Mouse (Mus musculus) liver, postnatal 0 days (tissue): ENCODE measurements around the gene Hibadh. TPM values are rescaled to one million over a fixed set of nuclear protein-coding genes. Genes with fewer than 3 reads are reported as not detected.
A peak's percentile ranks its signal among the peaks of the same experiment; 100 is the strongest.

Experiments used
- ATAC-seq: fragments of 200-750 bp; cut with Nextera tagmentation; 2 replicates; pipeline ENCODE4 v1.8.0; 2017; ENCODE audit warnings: mild to moderate bottlenecking, moderate library complexity
- DNase-seq: peaks from one replicate; pipeline ENCODE4 v3.0.0-alpha.2; 2016
- H3K27ac ChIP-seq: fragments of 300-500 bp; sonication (generic); 2 replicates; pipeline ENCODE4 v1.5.1; 2014; ENCODE audit warnings: antibody characterized with exemption, moderate library complexity, mild to moderate bottlenecking, low read depth
- H3K27me3 ChIP-seq: fragments of 300-500 bp; sonication (generic); 2 replicates; pipeline ENCODE4 v1.6.1; 2014; ENCODE audit warnings: low read length, control low read depth, mixed read lengths; ENCODE audit not compliant: insufficient read depth
- H3K36me3 ChIP-seq: fragments of 300-500 bp; sonication (generic); replicated peaks from 2 replicates; pipeline ENCODE4 v1.6.1; 2014; ENCODE audit warnings: mild to moderate bottlenecking, control low read depth, low read length, moderate library complexity, mixed read lengths; ENCODE audit not compliant: insufficient read depth
- H3K4me1 ChIP-seq: fragments of 300-500 bp; sonication (generic); 2 replicates; pipeline ENCODE4 v1.6.1; 2014; ENCODE audit warnings: antibody characterized with exemption, mild to moderate bottlenecking, control low read depth; ENCODE audit not compliant: insufficient read depth
- H3K4me2 ChIP-seq: fragments of 300-500 bp; sonication (generic); 2 replicates; pipeline ENCODE4 v1.6.1; 2014; ENCODE audit warnings: low read depth, mild to moderate bottlenecking, low read length, moderate library complexity, mixed read lengths
- H3K4me3 ChIP-seq: fragments of 300-500 bp; sonication (generic); 2 replicates; pipeline ENCODE4 v1.5.1; 2014; ENCODE audit warnings: low read depth, low read length
- H3K9ac ChIP-seq: fragments of 300-500 bp; sonication (generic); replicated peaks from 2 replicates; pipeline ENCODE4 v1.6.1; 2014; ENCODE audit warnings: mild to moderate bottlenecking, moderate library complexity
- H3K9me3 ChIP-seq: fragments of 300-500 bp; sonication (generic); 2 replicates; pipeline ENCODE4 v1.6.1; 2016; ENCODE audit warnings: mild to moderate bottlenecking, control low read depth, low read length, mixed read lengths
- CTCF ChIP-seq: sonication (generic); IDR thresholded peaks from 2 replicates; pipeline ENCODE4 v1.5.1; 2016; ENCODE audit warnings: antibody characterized with exemption, low read depth
- EP300 ChIP-seq: IDR thresholded peaks from 2 replicates; pipeline ENCODE4 v1.6.1; 2016; ENCODE audit warnings: antibody characterized with exemption, low read depth, mild to moderate bottlenecking
- WGBS: fragments of 180-500 bp; shearing (Covaris S2); extraction: QIAGEN DNeasy Blood & Tissue Kit; methylation state at CpG from one replicate; pipeline ENCODE4 v1.1.7; 2014; ENCODE audit not compliant: insufficient replicate concordance; 5-methylcytosine and 5-hydroxymethylcytosine counted together
- polyA plus RNA-seq: library from polyadenylated mRNA; unstranded; fragments of >200 nt; fragmentation: Nextera tagmentation; extraction: Ambion mirVana; gene quantifications from 2 replicates; pipeline ENCODE4 v1.2.1, GENCODE M21; 2015

Gene Hibadh
- polyA plus RNA-seq, 1 experiment from 2014 or later = 110 TPM

DNA sequence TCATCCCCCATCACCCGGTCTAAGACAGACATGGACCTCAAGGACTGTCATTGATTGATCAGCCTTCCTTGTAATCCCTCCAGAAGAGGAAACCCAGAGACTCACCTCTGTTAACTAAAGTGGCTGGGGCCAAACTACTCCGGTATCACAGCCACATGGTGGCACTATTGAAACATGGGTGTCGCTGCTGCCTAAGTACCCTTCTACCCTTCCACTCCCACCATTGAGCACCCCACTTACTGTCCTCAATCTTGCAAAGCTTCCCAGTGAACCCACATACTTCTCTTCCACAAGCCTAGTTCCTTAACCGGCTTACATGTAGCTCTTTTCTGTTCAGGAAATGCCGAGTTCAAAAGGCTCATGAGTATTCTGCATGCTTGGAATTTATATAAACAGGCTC, 22.8 kb upstream of the Hibadh start:
- H3K27ac ChIP-seq = no peak overlapping the region
- no peak for ATAC-seq
- H3K36me3 ChIP-seq = no peaks in the 10 kb centered on the region
- TF ChIP-seq CTCF (peak; percentile 69), EP300 (no peak)
- no peak overlapping the region for H3K4me2 ChIP-seq
- no peaks in the 10 kb centered on the region for H3K4me1 ChIP-seq
- no peak overlapping the region for H3K4me3 ChIP-seq
- WGBS = 40% methylated on average over 5 of the region's 5 CpGs
- no peak overlapping the region for H3K9ac ChIP-seq
- no peaks in the 10 kb centered on the region for H3K9me3 ChIP-seq
- no peaks in the 10 kb centered on the region for H3K27me3 ChIP-seq
- no peak for DNase-seq

DNA sequence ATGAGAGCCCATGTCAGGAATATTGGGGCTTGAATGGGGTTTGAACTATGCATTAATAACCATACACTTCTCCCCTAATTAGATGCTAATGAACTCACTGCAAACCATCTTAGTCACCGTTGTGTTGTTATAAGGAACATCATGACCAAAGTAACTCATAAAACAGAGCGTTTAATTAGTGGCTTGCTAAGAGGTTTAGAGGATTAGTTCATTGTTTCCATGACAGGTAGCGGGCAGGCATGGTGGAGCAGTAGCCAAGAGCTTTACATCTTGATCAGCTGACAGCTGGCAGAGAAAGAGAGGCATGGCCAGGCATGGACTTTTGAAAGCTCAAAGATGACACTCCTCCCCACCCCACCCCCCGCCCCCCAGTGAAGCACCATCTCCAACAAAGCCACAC, 15.1 kb upstream of the Hibadh start:
- Histone ChIP-seq H3K4me3 (no peak overlapping the region), H3K4me1 (no peaks in the 10 kb centered on the region; the same call in 1 of the 2 replicates), H3K9ac (no peak overlapping the region), H3K9me3 (no peaks in the 10 kb centered on the region), H3K27me3 (no peaks in the 10 kb centered on the region), H3K27ac (no peak overlapping the region), H3K4me2 (no peak overlapping the region), H3K36me3 (no peaks in the 10 kb centered on the region)
- WGBS = 79% methylated on average over 4 of the region's 4 CpGs
- no peak for TF ChIP-seq EP300
- no peak for TF ChIP-seq CTCF
- DNase-seq (no peak), ATAC-seq (no peak)

DNA sequence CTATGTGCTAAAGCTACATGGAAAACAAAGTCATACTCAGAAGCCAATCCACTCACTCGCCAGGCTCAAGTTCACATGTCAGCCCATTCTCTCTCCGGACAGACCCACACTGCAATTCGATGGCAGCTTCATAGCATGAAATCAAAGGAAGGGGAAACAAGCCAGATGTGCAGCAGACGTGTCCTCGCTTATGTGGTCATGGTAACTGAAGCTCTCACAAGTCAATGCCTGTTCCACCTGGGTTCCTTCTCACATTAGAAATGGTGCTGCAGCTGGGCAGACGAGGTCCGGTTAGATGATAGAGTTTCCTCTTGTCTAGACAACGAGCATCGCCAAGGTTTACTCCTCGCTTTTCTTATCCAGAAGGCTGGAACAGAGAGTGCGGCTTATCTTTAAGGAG, 8.6 kb upstream of the Hibadh start:
- TF ChIP-seq EP300 (no peak), CTCF (no peak)

GRCm38 (mm10) chr6:52648031-52648430, 7.8 kb upstream of the Hibadh start:
- ATAC-seq (no peak), DNase-seq (no peak)
- no peaks in the 10 kb centered on the region; the same call in 1 of the 2 replicates for H3K4me1 ChIP-seq
- H3K36me3 ChIP-seq = no peaks in the 10 kb centered on the region
- TF ChIP-seq CTCF (no peak), EP300 (no peak)
- no peak overlapping the region for H3K9ac ChIP-seq
- 81% methylated on average over 6 of the region's 6 CpGs for WGBS
- H3K9me3 ChIP-seq = no peaks in the 10 kb centered on the region
- no peak overlapping the region for H3K4me3 ChIP-seq
- H3K27ac ChIP-seq = no peak overlapping the region
- H3K27me3 ChIP-seq = no peaks in the 10 kb centered on the region
- H3K4me2 ChIP-seq = no peak overlapping the region

More for the DNA sequence above, 8.6 kb upstream of the Hibadh start:
- no peak overlapping the region for H3K4me3 ChIP-seq
- peak; percentile 20 for DNase-seq
- no peaks in the 10 kb centered on the region; the same call in 1 of the 2 replicates for H3K4me1 ChIP-seq
- ATAC-seq = no peak; the same call in 1 of the 2 replicates
- H3K9ac ChIP-seq = no peak overlapping the region
- H3K4me2 ChIP-seq = no peak overlapping the region
- no peaks in the 10 kb centered on the region for H3K9me3 ChIP-seq
- 62% methylated on average over 11 of the region's 11 CpGs for WGBS
- no peaks in the 10 kb centered on the region for H3K27me3 ChIP-seq
- no peak overlapping the region; the same call in 1 of the 2 replicates for H3K27ac ChIP-seq
- H3K36me3 ChIP-seq = no peaks in the 10 kb centered on the region

DNA sequence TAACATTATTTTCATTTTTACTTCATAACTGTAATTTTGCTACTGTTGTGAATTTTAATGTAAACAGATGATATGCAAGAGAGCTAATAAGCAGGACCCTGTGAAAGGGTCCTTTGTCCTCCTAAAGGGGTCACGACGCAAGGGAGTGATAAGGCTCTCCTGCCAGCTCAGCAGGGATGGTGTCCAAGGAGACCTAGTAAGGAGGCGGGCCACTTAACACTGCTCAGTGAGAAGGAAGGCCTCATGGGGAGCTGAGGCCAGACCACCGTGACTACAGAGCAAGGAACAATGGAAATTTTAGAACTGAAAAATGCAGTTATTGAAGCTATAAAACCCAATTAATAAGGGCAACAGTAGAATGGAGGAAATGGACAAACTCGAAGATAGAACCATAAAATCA, 5.7 kb upstream of the Hibadh start:
- no peaks in the 10 kb centered on the region for H3K27me3 ChIP-seq
- TF ChIP-seq CTCF (no peak), EP300 (no peak)
- H3K27ac ChIP-seq = no peak overlapping the region
- no peak for DNase-seq
- ATAC-seq = no peak
- H3K4me3 ChIP-seq = no peak overlapping the region
- no peak overlapping the region for H3K4me2 ChIP-seq
- no peaks in the 10 kb centered on the region for H3K9me3 ChIP-seq
- H3K36me3 ChIP-seq = no peaks in the 10 kb centered on the region
- H3K4me1 ChIP-seq = peaks cover 4% of the 10 kb centered on the region
- no peak overlapping the region for H3K9ac ChIP-seq
- WGBS = 50% methylated on average over 5 of the region's 5 CpGs

DNA sequence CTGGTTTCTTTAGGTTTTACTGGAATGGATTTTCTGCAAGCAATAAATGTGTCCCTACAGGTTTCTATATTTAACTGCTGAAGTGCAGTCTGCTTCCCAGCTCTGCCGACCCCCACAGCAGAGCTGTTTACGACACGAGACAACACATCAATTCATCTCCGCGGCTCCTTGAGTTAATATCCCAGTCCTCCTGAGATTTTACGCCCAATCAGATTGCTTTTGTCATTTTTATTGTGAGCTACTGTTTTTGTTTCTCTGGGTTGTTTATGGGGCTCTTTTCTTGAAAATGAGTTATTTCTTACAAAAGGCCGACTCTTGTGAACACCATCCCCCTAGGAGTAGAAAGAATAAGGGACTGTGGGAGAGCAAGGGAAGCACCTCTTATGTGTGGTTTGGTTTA, 2.0 kb upstream of the Hibadh start:
- TF ChIP-seq EP300 (no peak), CTCF (no peak)
- no peak overlapping the region for H3K27ac ChIP-seq
- WGBS = 74% methylated on average over 7 of the region's 7 CpGs
- DNase-seq = no peak
- no peak overlapping the region for H3K9ac ChIP-seq
- no peaks in the 10 kb centered on the region for H3K27me3 ChIP-seq
- H3K9me3 ChIP-seq = no peaks in the 10 kb centered on the region
- no peak overlapping the region for H3K4me2 ChIP-seq
- H3K4me1 ChIP-seq = peaks cover 13% of the 10 kb centered on the region; the same call in 1 of the 2 replicates
- ATAC-seq = no peak
- H3K4me3 ChIP-seq = no peak overlapping the region
- H3K36me3 ChIP-seq = no peaks in the 10 kb centered on the region

GRCm38 (mm10) chr6:52641076-52641475, 887 bp upstream of the Hibadh start:
- ATAC-seq (no peak), DNase-seq (no peak)
- WGBS = 69% methylated on average over 3 of the region's 3 CpGs
- Histone ChIP-seq H3K4me3 (no peak overlapping the region), H3K27ac (peak overlapping the region; percentile 88), H3K9me3 (no peaks in the 10 kb centered on the region), H3K4me1 (peaks cover 13% of the 10 kb centered on the region; the same call in 1 of the 2 replicates), H3K36me3 (no peaks in the 10 kb centered on the region), H3K9ac (no peak overlapping the region), H3K27me3 (no peaks in the 10 kb centered on the region), H3K4me2 (peak overlapping the region; percentile 90; the same call in 1 of the 2 replicates)
- TF ChIP-seq EP300 (no peak), CTCF (no peak)
